Mouse (Mus musculus): ENCODE data around the gene Ttyh3.

DNA sequence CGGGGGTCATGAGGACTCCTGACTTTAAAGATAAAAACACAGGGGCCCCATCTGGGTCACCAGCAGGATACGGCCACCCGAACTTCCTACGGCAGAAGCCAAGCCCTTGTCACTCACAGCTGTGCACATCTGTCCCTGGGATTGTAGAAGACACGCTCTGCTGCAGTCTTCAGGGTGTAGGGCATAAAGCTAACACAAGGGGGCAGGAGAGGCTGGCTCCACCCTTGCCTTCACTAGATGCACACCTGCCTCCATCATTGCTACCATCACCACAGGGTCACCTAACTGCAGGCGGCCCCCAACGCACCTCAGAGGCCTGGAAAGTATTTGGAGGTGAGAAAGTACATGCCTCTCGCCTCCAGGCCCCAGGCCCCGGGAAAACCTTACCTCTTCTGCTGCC lies 19.8 kb downstream of the Ttyh3 start:
- TF ChIP-seq CTCF (IDR thresholded peaks at IDR 0.05; ENCODE audit: low read depth) (peak; percentile 76), EP300 (optimal IDR thresholded peaks at IDR 0.05) (no peak)

Data from stomach, postnatal 0 days (tissue).